Mouse (Mus musculus): ENCODE measurements around the gene Vmn2r70. TPM values are rescaled to one million over a fixed set of nuclear protein-coding genes. Genes with fewer than 3 reads are reported as not detected.

The Vmn2r70 gene
- total RNA-seq (2021), result not detected
- long read RNA-seq, experiment 1, result 0 reads
- long read RNA-seq, experiment 2, result 0 reads

DNA sequence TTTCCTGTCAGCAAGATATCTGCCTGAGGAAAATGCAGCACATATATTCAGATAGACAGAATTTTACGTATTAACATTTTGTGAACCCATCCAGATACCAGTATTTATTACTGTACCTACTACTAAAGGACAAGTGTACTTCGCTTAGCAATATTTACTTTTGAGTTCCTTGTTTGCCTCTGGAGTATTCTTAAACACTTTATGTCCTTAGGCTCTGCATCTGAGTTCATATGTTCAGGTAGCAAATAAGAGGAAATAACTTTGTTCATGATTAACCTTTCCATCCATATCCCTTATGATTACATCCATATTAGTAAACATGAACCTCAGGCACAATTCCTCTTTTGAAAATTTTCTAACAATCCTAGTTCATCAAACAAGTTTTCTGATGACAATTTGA, at the start of gene Vmn2r70:
Gene Vmn2r70 (minus strand): TSS at position 101 of the 400 bp plus-strand sequence.
- no peak for DNase-seq (ENCODE audit: low spot score in 2 of 2)

DNA sequence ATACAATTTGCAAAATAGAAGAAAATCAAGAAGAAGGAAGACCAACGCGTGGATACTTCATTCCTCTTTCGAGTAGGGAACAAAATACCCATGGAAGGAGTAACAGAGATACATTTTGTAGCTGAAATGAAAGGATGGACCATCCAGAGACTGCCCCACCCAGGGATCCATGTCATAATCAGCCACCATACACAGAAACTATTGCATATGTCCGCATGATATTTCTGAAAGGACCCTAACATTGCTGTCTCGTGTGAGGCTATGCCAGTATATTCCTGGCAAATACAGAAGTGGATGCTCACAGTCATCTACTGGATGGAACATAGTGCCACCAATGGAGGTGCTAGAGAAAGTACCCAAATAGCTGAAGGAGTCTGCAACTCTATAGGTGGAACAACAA, 6.2 kb downstream of the Vmn2r70 start, which contains the start of gene Vmn2r71:
Gene Vmn2r71 (plus strand): TSS at position 301 of the 400 bp plus-strand sequence.
- DNase-seq (ENCODE audit: low spot score in 2 of 2), result no peak

DNA sequence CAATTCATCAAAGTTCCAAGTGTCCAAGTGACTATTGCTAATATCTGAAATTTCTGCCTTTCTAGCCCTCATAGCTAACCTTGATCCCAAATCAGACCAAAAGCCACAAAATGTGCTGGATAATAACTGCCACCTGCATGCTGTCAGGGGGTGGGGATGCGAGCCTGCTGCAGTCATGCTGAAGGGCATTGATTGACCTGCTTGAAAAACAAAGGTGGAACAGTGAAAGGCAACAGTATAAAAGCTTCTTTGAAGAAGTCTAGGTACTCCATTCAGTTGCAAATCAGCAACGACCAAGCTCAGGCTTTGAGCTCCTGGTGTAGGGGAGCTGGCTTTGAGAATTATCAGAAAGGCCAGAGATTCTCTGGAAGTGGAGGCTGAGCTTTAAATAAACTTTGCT, 25.9 kb downstream of the Vmn2r70 start:
- DNase-seq (ENCODE audit: low spot score in 2 of 2), result no peak

DNA sequence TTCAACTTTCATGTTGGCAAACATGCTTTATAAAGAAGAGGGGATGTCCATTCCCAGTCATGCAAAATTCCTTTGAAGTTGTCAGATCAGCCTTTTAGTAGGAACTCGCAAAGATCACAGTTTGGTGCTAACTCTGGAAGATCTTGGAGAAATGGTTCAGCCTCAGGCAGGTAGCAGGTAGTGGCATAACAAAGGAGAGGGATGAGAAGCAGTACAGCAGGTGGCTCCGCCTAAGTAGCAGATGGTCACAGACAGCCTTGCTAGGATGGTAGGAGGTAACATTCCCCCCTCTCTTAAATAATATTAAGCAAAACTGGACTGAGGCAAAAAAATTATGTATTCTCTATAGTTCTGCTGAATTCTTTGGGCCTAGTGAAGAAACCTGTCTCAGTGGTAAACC, 26.9 kb downstream of the Vmn2r70 start:
- no peak for DNase-seq (ENCODE audit: low spot score in 2 of 2)

Other genes with a start within 250 kb of the Vmn2r70 start
- gene Vmn2r69, start 153.3 kb downstream of the Vmn2r70 start, total RNA-seq (2021), result not detected
- not detected for gene Vmn2r71, start 6.1 kb downstream of the Vmn2r70 start, total RNA-seq (2021)
- gene Vmn2r72, start 185.9 kb upstream of the Vmn2r70 start, total RNA-seq (2021), result not detected

Measured in adrenal gland, adult 18-20 months (tissue).